Mouse (Mus musculus) C2C12 (cell line): ENCODE measurements around the gene Gng7. TPM values are rescaled to one million over a fixed set of nuclear protein-coding genes. Genes with fewer than 3 reads are reported as not detected.
A peak's percentile ranks its signal among the peaks of the same experiment; 100 is the strongest.

Experiments
- H3K27me3 ChIP-seq: one replicate; pipeline ENCODE4 v1.6.1; 2011; ENCODE audit not compliant: control insufficient read depth, insufficient read depth, insufficient read length
- H3K36me3 ChIP-seq: one replicate; pipeline ENCODE4 v1.6.1; 2011; ENCODE audit not compliant: control insufficient read depth, insufficient read depth
- H3K4me3 ChIP-seq: one replicate; pipeline ENCODE4 v1.5.1; 2011; ENCODE audit warnings: mild to moderate bottlenecking, control low read depth; ENCODE audit not compliant: poor library complexity, insufficient read depth, severe bottlenecking
- H3K79me2 ChIP-seq: one replicate; pipeline ENCODE4 v1.6.1; 2011; ENCODE audit not compliant: control insufficient read depth, insufficient read depth
- H3K79me3 ChIP-seq: one replicate; pipeline ENCODE4 v1.6.1; 2011; ENCODE audit warnings: low read depth, control low read depth
- H3ac ChIP-seq: one replicate; pipeline ENCODE3; 2011; ENCODE audit warnings: low read depth; ENCODE audit not compliant: control insufficient read depth, insufficient read length
- CEBPB ChIP-seq: IDR thresholded peaks from one replicate; pipeline ENCODE4 v1.6.1; 2011; ENCODE audit warnings: low read depth, mild to moderate bottlenecking, control low read depth, moderate library complexity
- CTCF ChIP-seq: IDR thresholded peaks from one replicate; pipeline ENCODE4 v1.5.1; 2011; ENCODE audit not compliant: control insufficient read depth, insufficient read depth, insufficient read length
- FOSL1 ChIP-seq: IDR thresholded peaks from one replicate; pipeline ENCODE4 v1.8.0; 2011; ENCODE audit warnings: mild to moderate bottlenecking, low read length; ENCODE audit not compliant: poor library complexity, insufficient read depth, severe bottlenecking
- MAX ChIP-seq: IDR thresholded peaks from one replicate; pipeline ENCODE4 v1.6.1; 2011; ENCODE audit warnings: mild to moderate bottlenecking, control low read depth
- MYOD1 ChIP-seq: IDR thresholded peaks from one replicate; pipeline ENCODE4 v1.6.1; 2011; ENCODE audit warnings: low read depth; ENCODE audit not compliant: control insufficient read depth, insufficient read length
- MYOG ChIP-seq: IDR thresholded peaks from one replicate; pipeline ENCODE4 v1.6.1; 2011; ENCODE audit not compliant: control insufficient read depth, insufficient read length; ENCODE audit errors: extremely low read depth
- USF1 ChIP-seq: IDR thresholded peaks from one replicate; pipeline ENCODE4 v1.6.1; 2011; ENCODE audit warnings: low read depth, mild to moderate bottlenecking, control low read depth, moderate library complexity
- polyA plus RNA-seq: library from polyadenylated mRNA; unstranded; fragments of >200 nt; fragmentation: generic; extraction: Trizol; gene quantifications from one replicate; pipeline ENCODE4 v1.2.1, GENCODE M21; 2012; ENCODE audit warnings: missing spikeins

Gene Gng7
- polyA plus RNA-seq, 1 experiment: 0.25 TPM

DNA sequence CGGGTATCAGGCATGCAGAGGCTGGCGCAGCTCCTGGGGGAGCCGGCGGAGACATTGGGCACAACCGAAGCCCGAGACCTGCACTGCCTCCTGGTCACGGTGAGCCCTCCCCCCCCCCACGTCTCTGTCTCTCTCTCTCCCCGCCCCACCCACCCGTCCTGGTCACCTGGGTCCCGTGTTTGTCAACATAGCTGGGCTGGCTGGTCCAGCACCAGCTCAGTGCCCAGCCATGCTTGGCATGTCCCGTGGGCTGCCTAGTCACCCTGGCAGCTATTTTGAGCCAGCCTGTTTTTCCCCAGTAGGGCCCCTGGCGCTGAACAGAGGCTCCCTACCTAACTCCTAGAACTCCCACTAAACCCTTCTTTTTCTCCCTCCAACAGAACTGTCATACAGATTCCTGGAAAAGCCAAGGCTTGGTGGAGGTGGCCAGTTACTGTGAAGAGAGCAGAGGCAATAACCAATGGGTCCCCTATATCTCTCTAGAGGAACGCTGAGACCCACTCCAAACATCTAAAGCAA lies 83.5 kb downstream of the Gng7 start:
- Histone ChIP-seq H3ac (peak overlapping the region; percentile 80), H3K4me3 (peak overlapping the region; percentile 95), H3K36me3 (peaks cover 6% of the 10 kb centered on the region), H3K79me3 (peaks cover 9% of the 10 kb centered on the region), H3K79me2 (peaks cover 19% of the 10 kb centered on the region), H3K27me3 (no peaks in the 10 kb centered on the region)
- TF ChIP-seq MYOD1 (no peak), FOSL1 (no peak), MAX (no peak), CEBPB (no peak), CTCF (no peak)

- peak overlapping the region; percentile 95 for H3K4me3 ChIP-seq
- TF ChIP-seq CEBPB: no peak
- TF ChIP-seq MYOD1: peak; percentile 73
- peaks cover 6% of the 10 kb centered on the region for H3K36me3 ChIP-seq
These were observed 84.2 kb downstream of the Gng7 start for GRCm38 (mm10) chr10:80930361-80931152.

GRCm38 (mm10) chr10:80929299-80930226 lies 85.2 kb downstream of the Gng7 start, which contains the start of gene Gadd45b:
Gadd45b (plus strand) TSS chr10:80930073.
- peak within 1 kb of the TSS; percentile 80 for H3ac ChIP-seq
- peak; percentile 66 for TF ChIP-seq MAX
- TF ChIP-seq MYOD1: no peak
- no peak for TF ChIP-seq FOSL1
- TF ChIP-seq USF1: peak; percentile 62
- no peak for TF ChIP-seq MYOG
- peak; percentile 66 for TF ChIP-seq CEBPB
- TF ChIP-seq CTCF: no peak

More at GRCm38 (mm10) chr10:80930361-80931152, 84.2 kb downstream of the Gng7 start:
- Histone ChIP-seq H3ac (peak overlapping the region; percentile 80), H3K79me2 (peaks cover 19% of the 10 kb centered on the region), H3K27me3 (no peaks in the 10 kb centered on the region), H3K79me3 (peaks cover 9% of the 10 kb centered on the region)

DNA sequence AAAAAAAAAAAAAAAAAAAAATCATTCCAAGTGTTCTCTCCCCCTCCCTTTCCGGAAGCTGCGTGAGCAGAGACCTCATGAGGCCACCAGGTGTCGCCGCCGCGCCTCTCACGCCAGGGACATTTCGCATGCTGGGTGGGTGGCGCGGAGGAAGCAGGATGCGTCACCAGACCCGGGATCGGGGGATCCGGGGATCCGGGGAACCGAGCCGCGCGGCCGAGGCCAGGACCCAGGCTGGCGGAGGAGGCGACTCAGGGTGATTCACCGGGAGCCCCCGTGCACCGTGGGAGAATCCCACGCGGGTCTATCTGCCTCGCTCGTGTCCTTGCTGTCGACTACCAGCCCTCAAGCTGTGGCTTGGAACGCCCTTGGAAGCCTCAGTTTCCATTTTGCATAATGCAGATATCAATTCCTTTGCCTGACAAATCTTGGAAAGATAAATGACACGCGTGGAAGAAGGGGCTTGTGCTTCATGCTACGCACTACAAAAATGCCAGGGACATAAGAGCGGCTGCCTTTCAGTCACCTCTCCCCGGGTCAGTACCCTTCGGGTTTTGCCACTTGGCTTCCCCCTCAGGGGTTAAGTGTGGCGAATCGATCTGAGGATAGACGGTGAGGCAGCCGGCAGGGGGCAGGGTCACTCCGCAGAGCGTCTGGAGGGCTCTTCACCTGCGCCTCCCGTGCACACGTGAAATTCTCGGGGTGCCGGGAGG lies 86.0 kb downstream of the Gng7 start:
- H3K4me3 ChIP-seq: peak overlapping the region; percentile 37

More at GRCm38 (mm10) chr10:80929299-80930226, 85.2 kb downstream of the Gng7 start, which contains the start of gene Gadd45b:
- H3K79me3 ChIP-seq: peaks cover 9% of the 10 kb centered on the region
- H3K79me2 ChIP-seq: peaks cover 19% of the 10 kb centered on the region
- H3K4me3 ChIP-seq: peak within 1 kb of the TSS; percentile 95
- H3K27me3 ChIP-seq: no peaks in the 10 kb centered on the region
- peaks cover 6% of the 10 kb centered on the region for H3K36me3 ChIP-seq

DNA sequence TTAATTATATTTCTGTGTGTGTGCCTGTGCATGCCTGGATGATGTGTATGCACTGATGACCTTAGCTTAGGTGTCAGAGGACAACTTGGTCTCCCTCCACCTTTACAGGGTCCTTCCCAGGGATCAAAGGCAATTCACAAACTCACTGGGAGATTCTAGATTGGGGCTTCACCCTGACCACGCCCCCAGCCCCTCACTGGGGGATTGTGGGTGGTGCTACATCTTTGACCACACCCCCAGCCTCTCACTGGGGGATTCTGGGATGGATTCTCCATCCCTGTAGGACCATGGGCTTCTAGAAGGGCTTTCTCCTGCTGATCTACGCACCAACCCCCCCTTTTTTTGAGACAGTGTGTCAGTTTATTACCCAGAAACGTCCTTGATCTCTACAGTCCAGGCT lies 89.3 kb downstream of the Gng7 start:
- H3K79me3 ChIP-seq: peaks cover 4% of the 10 kb centered on the region
- H3K36me3 ChIP-seq: no peaks in the 10 kb centered on the region
- no peak overlapping the region for H3ac ChIP-seq
- no peaks in the 10 kb centered on the region for H3K27me3 ChIP-seq
- no peak for TF ChIP-seq USF1
- peaks cover 6% of the 10 kb centered on the region for H3K79me2 ChIP-seq
- H3K4me3 ChIP-seq: no peak overlapping the region

More for the DNA sequence above, 86.0 kb downstream of the Gng7 start:
- TF ChIP-seq CEBPB (no peak), MYOD1 (no peak), FOSL1 (no peak), CTCF (peak; percentile 94), MYOG (no peak), MAX (peak; percentile 55), USF1 (no peak)
- Histone ChIP-seq H3K27me3 (no peaks in the 10 kb centered on the region), H3K36me3 (peaks cover 6% of the 10 kb centered on the region), H3K79me2 (peaks cover 19% of the 10 kb centered on the region), H3K79me3 (peaks cover 9% of the 10 kb centered on the region), H3ac (peak overlapping the region; percentile 74)
